Mouse (Mus musculus): ENCODE measurements around the gene Mapk1. TPM values are rescaled to one million over a fixed set of nuclear protein-coding genes. Genes with fewer than 3 reads are reported as not detected.

Mapk1 gene
- polyA plus RNA-seq, 1 experiment from 2014 or later, result 196 TPM

DNA sequence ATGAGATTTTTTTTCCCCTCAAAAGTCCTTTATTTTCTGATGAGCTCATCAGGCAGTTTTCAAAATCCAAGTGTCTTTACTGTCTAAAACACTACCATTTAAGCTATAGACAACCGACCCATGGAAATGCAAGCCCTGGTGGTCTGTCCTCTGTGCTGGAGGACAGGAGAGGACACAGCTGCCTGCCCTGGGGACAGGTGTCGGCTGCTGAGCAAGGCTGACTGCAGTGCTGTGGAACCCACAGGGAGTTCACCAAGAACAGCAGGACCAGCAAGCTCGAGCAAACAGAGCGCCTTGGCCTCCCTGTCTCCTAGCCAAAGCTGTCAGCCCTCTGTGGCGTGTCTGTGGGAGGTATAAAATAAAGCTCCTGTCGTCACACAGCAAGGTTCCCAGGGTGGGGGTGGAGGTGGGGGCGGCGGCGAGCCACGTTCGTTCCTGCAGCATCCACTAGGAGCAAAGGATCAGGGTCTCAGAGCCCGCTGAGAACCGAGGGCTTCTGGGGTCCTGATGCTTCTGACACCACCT is 103.5 kb downstream of the Mapk1 start:
- ATAC-seq, result no peak
- WGBS, result 75% methylated on average over 13 of the region's 13 CpGs
- Histone ChIP-seq H3K4me1 (replicated peaks; ENCODE audit: control insufficient read depth, insufficient read depth, low read length) (no peaks in the 10 kb centered on the region), H3K27me3 (replicated peaks; ENCODE audit: control insufficient read depth, insufficient read depth, low read length) (no peaks in the 10 kb centered on the region), H3K4me3 (replicated peaks; ENCODE audit: low read length) (no peak overlapping the region), H3K9ac (replicated peaks; ENCODE audit: low read depth, low read length) (no peak overlapping the region), H3K4me2 (ENCODE audit: low read length) (no peak overlapping the region), H3K27ac (ENCODE audit: low read length) (no peak overlapping the region), H3K36me3 (ENCODE audit: control insufficient read depth, insufficient read depth) (peaks cover 62% of the 10 kb centered on the region), H3K9me3 (ENCODE audit: control insufficient read depth, low read length) (no peaks in the 10 kb centered on the region)

DNA sequence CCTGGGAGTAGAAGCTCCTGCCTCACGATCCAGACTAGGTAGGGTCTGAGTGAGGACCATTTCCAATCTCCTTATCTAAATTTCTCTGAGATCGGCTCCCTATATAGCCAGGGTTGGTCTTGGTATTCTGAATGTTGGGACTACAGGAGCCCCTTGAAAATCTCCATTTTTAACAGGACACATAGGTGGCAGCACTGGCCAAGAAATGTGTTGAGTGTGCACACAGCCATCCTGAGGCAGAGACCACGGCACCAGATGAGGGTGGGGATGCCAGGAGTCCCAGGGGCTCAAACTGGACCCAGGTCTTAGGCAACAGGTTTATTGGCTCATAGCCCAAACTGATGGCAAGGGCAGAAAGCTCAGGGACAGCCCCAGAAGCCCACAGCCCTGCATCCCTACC is 105.2 kb downstream of the Mapk1 start:
- H3K4me1 ChIP-seq (replicated peaks; ENCODE audit: control insufficient read depth, insufficient read depth, low read length), result no peaks in the 10 kb centered on the region
- H3K36me3 ChIP-seq (ENCODE audit: control insufficient read depth, insufficient read depth), result peaks cover 56% of the 10 kb centered on the region
- H3K4me2 ChIP-seq (ENCODE audit: low read length), result no peak overlapping the region
- H3K27me3 ChIP-seq (replicated peaks; ENCODE audit: control insufficient read depth, insufficient read depth, low read length), result no peaks in the 10 kb centered on the region
- no peak overlapping the region for H3K9ac ChIP-seq (replicated peaks; ENCODE audit: low read depth, low read length)
- peak; percentile 27; the same call in 1 of the 2 replicates for ATAC-seq
- 73% methylated on average over 3 of the region's 3 CpGs for WGBS
- no peak overlapping the region for H3K4me3 ChIP-seq (replicated peaks; ENCODE audit: low read length)
- H3K27ac ChIP-seq (ENCODE audit: low read length), result no peak overlapping the region
- H3K9me3 ChIP-seq (ENCODE audit: control insufficient read depth, low read length), result no peaks in the 10 kb centered on the region

DNA sequence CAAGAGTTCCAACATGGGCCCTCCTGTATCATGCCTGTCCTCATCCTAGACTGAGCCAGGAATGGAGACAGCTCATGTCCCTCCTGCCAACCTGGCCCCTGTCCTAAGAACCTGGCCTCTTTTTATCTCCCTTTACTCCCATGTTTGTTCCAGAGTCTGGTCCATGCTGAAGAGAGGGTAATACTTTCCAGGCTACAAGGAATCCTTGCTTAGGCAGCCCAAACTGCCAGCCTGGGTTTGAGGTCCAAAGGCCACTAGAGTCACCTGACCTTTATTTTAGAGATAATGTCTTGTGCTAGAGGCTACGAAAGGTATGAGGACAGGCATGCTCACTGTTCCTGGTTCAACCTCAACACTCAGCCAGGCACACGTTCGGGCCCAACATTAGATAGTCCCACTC is 113.8 kb downstream of the Mapk1 start:
- peaks cover 21% of the 10 kb centered on the region for H3K36me3 ChIP-seq (ENCODE audit: control insufficient read depth, insufficient read depth)
- H3K4me2 ChIP-seq (ENCODE audit: low read length), result no peak overlapping the region
- no peak overlapping the region for H3K9ac ChIP-seq (replicated peaks; ENCODE audit: low read depth, low read length)
- 94% methylated on average over 3 of the region's 3 CpGs for WGBS
- no peak overlapping the region for H3K27ac ChIP-seq (ENCODE audit: low read length)
- no peak overlapping the region for H3K4me3 ChIP-seq (replicated peaks; ENCODE audit: low read length)
- no peaks in the 10 kb centered on the region for H3K4me1 ChIP-seq (replicated peaks; ENCODE audit: control insufficient read depth, insufficient read depth, low read length)
- H3K27me3 ChIP-seq (replicated peaks; ENCODE audit: control insufficient read depth, insufficient read depth, low read length), result no peaks in the 10 kb centered on the region
- no peaks in the 10 kb centered on the region for H3K9me3 ChIP-seq (ENCODE audit: control insufficient read depth, low read length)
- no peak for ATAC-seq

Other genes starting within 250 kb of the Mapk1 start
- gene Spag6l, start 153.9 kb upstream of the Mapk1 start, polyA plus RNA-seq (2015; fragmentation: Nextera tagmentation; extraction: Ambion mirVana), result 10.3 and 12.5 TPM in 2 replicates
- 0.25 TPM in 1 of 2 replicates, not detected in the other for gene Igll1, start 119.4 kb upstream of the Mapk1 start, polyA plus RNA-seq (2015; fragmentation: Nextera tagmentation; extraction: Ambion mirVana)
- gene Top3b, start 112.6 kb upstream of the Mapk1 start, polyA plus RNA-seq (2015; fragmentation: Nextera tagmentation; extraction: Ambion mirVana), result 72.5 and 84.1 TPM in 2 replicates
- gene Vpreb1, start 112.5 kb upstream of the Mapk1 start, polyA plus RNA-seq (2015; fragmentation: Nextera tagmentation; extraction: Ambion mirVana), result 3.0 and 4.4 TPM in 2 replicates
- 28.3 and 29.3 TPM in 2 replicates for gene Ppm1f, start 86.9 kb upstream of the Mapk1 start, polyA plus RNA-seq (2015; fragmentation: Nextera tagmentation; extraction: Ambion mirVana)
- gene Ypel1, start 86.3 kb downstream of the Mapk1 start, polyA plus RNA-seq (2015; fragmentation: Nextera tagmentation; extraction: Ambion mirVana), result 171 and 173 TPM in 2 replicates
- 158 and 182 TPM in 2 replicates for gene Ppil2, start 127.9 kb downstream of the Mapk1 start, polyA plus RNA-seq (2015; fragmentation: Nextera tagmentation; extraction: Ambion mirVana)
- 18.4 and 21.2 TPM in 2 replicates for gene 2610318N02Rik, start 141.8 kb downstream of the Mapk1 start, polyA plus RNA-seq (2015; fragmentation: Nextera tagmentation; extraction: Ambion mirVana)
- 36.8 and 40.3 TPM in 2 replicates for gene Sdf2l1, start 149.0 kb downstream of the Mapk1 start, polyA plus RNA-seq (2015; fragmentation: Nextera tagmentation; extraction: Ambion mirVana)
- 26.2 and 32.9 TPM in 2 replicates for gene Ydjc, start 161.2 kb downstream of the Mapk1 start, polyA plus RNA-seq (2015; fragmentation: Nextera tagmentation; extraction: Ambion mirVana)
- 1.7 and 2.4 TPM in 2 replicates for gene Ccdc116, start 163.8 kb downstream of the Mapk1 start, polyA plus RNA-seq (2015; fragmentation: Nextera tagmentation; extraction: Ambion mirVana)
- gene Ube2l3, start 219.3 kb downstream of the Mapk1 start, polyA plus RNA-seq (2015; fragmentation: Nextera tagmentation; extraction: Ambion mirVana), result 298 and 325 TPM in 2 replicates
- gene Rimbp3, start 225.2 kb downstream of the Mapk1 start, polyA plus RNA-seq (2015; fragmentation: Nextera tagmentation; extraction: Ambion mirVana), result 1.8 and 2.3 TPM in 2 replicates